In genomic region chr8:105350186-105350585, GRCm38 (mm10) we compare ENCODE assay signal across 10 mouse cellular contexts. TPM values are rescaled to one million over a fixed set of nuclear protein-coding genes. Genes with fewer than 3 reads are reported as not detected.
A peak's percentile ranks its signal among the peaks of the same experiment; 100 is the strongest.
DNase-seq lines count a peak whose midpoint lies in the region; ATAC-seq and TF ChIP-seq lines count a peak whose summit lies in the region.
"Had no signal": no experiment of that assay in that cellular context is flagged by ENCODE, and none has a peak within 500 bp of the region (broad histone marks: within the 10 kb centered on the region; RNA-seq: fewer than 3 reads in every experiment).

No protein-coding gene starts in this region.

- H3K27me3 ChIP-seq in heart, postnatal 0 days (ENCODE audit: control insufficient read depth, insufficient read depth, low read length): no peaks in the 10 kb centered on the region
- H3K27me3 ChIP-seq in heart, adult 2 months (ENCODE audit: control insufficient read depth, insufficient read depth, low read length): peaks cover 1% of the 10 kb centered on the region; the same call in 1 of the 2 replicates
- no peaks in the 10 kb centered on the region for H3K27me3 ChIP-seq in embryonic facial prominence, embryonic 15.5 days
- H3K27me3 ChIP-seq in limb, embryonic 12.5 days: no peaks in the 10 kb centered on the region; the same call in 1 of the 2 replicates

- no peak for ATAC-seq in heart, postnatal 0 days (ENCODE audit: insufficient read depth, low read depth)
- no peak for ATAC-seq in embryonic facial prominence, embryonic 15.5 days (ENCODE audit: insufficient number of reproducible peaks, low FRiP score, low TSS enrichment, low read depth)
- ATAC-seq in limb, embryonic 12.5 days (ENCODE audit: insufficient number of reproducible peaks, insufficient read depth, low FRiP score, low TSS enrichment, low read depth): no peak

- no peak overlapping the region for H3K4me3 ChIP-seq in heart, postnatal 0 days (ENCODE audit: low read depth, low read length)
- no peak overlapping the region for H3K4me3 ChIP-seq in heart, adult 2 months
- H3K4me3 ChIP-seq in embryonic facial prominence, embryonic 15.5 days (replicated peaks): peak overlapping the region; percentile 70
- peak overlapping the region; percentile 75 for H3K4me3 ChIP-seq in limb, embryonic 12.5 days (replicated peaks)
- H3K4me3 ChIP-seq in gastrocnemius, adult 2 months: no peak overlapping the region

- DNase-seq in heart, postnatal 0 days (ENCODE audit: low spot score): no peak
- DNase-seq in heart, adult 2 months: no peak
- DNase-seq in NIH3T3 (ENCODE audit: low read depth): peak; percentile 39
- no peak for DNase-seq in thymus, postnatal 4 days
- no peak for DNase-seq in gastrocnemius, adult 2 months
- no peak for DNase-seq in thymus, adult 18-20 months
- DNase-seq: kidney, adult 2 months had no signal

- TF ChIP-seq POLR2A in heart, adult 2 months (IDR thresholded peaks at IDR 0.05; ENCODE audit: insufficient read depth, low read depth, low read length): no peak

- intact Hi-C loops in heart, adult 2 months (cut with DNase I): no loop called here
- intact Hi-C loops in gastrocnemius, adult 2 months (cut with DNase I): no loop called here

- no peak overlapping the region for H3K27ac ChIP-seq in heart, postnatal 0 days (ENCODE audit: low read depth)
- no peak overlapping the region for H3K27ac ChIP-seq in heart, adult 2 months
- no peak overlapping the region for H3K27ac ChIP-seq in embryonic facial prominence, embryonic 15.5 days (replicated peaks)
- no peak overlapping the region for H3K27ac ChIP-seq in limb, embryonic 12.5 days
- H3K27ac ChIP-seq in gastrocnemius, adult 2 months: no peak overlapping the region
- H3K27ac ChIP-seq: macrophage had no signal

- peaks cover 28% of the 10 kb centered on the region for H3K4me1 ChIP-seq in heart, postnatal 0 days (ENCODE audit: control insufficient read depth, insufficient read depth)
- H3K4me1 ChIP-seq in heart, adult 2 months (ENCODE audit: control insufficient read depth, insufficient read depth, low read length): peaks cover 11% of the 10 kb centered on the region
- H3K4me1 ChIP-seq in embryonic facial prominence, embryonic 15.5 days: peaks cover 46% of the 10 kb centered on the region
- peaks cover 45% of the 10 kb centered on the region for H3K4me1 ChIP-seq in limb, embryonic 12.5 days (replicated peaks)

- peak overlapping the region; percentile 95 for H3K4me2 ChIP-seq in heart, postnatal 0 days (ENCODE audit: low read depth, low read length)
- H3K4me2 ChIP-seq in embryonic facial prominence, embryonic 15.5 days (replicated peaks): peak overlapping the region; percentile 98
- H3K4me2 ChIP-seq in limb, embryonic 12.5 days: peak overlapping the region; percentile 94

- no peaks in the 10 kb centered on the region for H3K79me2 ChIP-seq in heart, adult 2 months (replicated peaks; ENCODE audit: control insufficient read depth, insufficient read depth, low read length)

- no peak for TF ChIP-seq CTCF in heart, postnatal 0 days (IDR thresholded peaks at IDR 0.05; ENCODE audit: low read depth)
- no peak for TF ChIP-seq CTCF in heart, adult 2 months (IDR thresholded peaks at IDR 0.05)
- TF ChIP-seq CTCF in gastrocnemius, adult 2 months (IDR thresholded peaks at IDR 0.05): no peak

- H3K9ac ChIP-seq in heart, postnatal 0 days (replicated peaks; ENCODE audit: low read depth, low read length): no peak overlapping the region
- no peak overlapping the region for H3K9ac ChIP-seq in heart, adult 2 months (ENCODE audit: low read depth, low read length)
- no peak overlapping the region for H3K9ac ChIP-seq in embryonic facial prominence, embryonic 15.5 days
- H3K9ac ChIP-seq in limb, embryonic 12.5 days (replicated peaks): no peak overlapping the region; the same call in 1 of the 2 replicates

- 21% methylated on average over 7 of the region's 7 CpGs for WGBS in heart, postnatal 0 days
- 59% methylated on average over 7 of the region's 7 CpGs for WGBS in heart, adult 2 months
- WGBS in embryonic facial prominence, embryonic 15.5 days: 32% methylated on average over 7 of the region's 7 CpGs
- 35% methylated on average over 7 of the region's 7 CpGs for WGBS in limb, embryonic 12.5 days

- no peaks in the 10 kb centered on the region for H3K9me3 ChIP-seq in heart, postnatal 0 days (replicated peaks; ENCODE audit: control insufficient read depth, low read length)
- H3K9me3 ChIP-seq in embryonic facial prominence, embryonic 15.5 days (replicated peaks): no peaks in the 10 kb centered on the region
- no peaks in the 10 kb centered on the region for H3K9me3 ChIP-seq in limb, embryonic 12.5 days

- H3K36me3 ChIP-seq in heart, postnatal 0 days (replicated peaks; ENCODE audit: control insufficient read depth, insufficient read depth, low read length): no peaks in the 10 kb centered on the region
- no peaks in the 10 kb centered on the region; the same call in none of the 2 replicates for H3K36me3 ChIP-seq in heart, adult 2 months (ENCODE audit: control insufficient read depth, insufficient read depth, low read length)
- H3K36me3 ChIP-seq in embryonic facial prominence, embryonic 15.5 days: no peaks in the 10 kb centered on the region
- 0 out of 2 replicates have a peak, but pooled peaks cover 11% of the 10 kb centered on the region for H3K36me3 ChIP-seq in limb, embryonic 12.5 days

- TF ChIP-seq EP300 in heart, postnatal 0 days (IDR thresholded peaks at IDR 0.05; ENCODE audit: low read depth): no peak
- TF ChIP-seq EP300 in heart, adult 2 months (IDR thresholded peaks at IDR 0.05; ENCODE audit: insufficient read depth, low read depth, low read length): no peak

RNA-seq across cellular contexts. Expression of gene Slc9a5, which starts 1.5 kb away (rescaled TPM):
- total RNA-seq in heart, postnatal 0 days (2014; rRNA removed; ENCODE audit: low replicate concordance): 1.2 and 3.9 TPM in 2 replicates
- polyA plus RNA-seq in heart, postnatal 0 days (2015; fragmentation: Nextera tagmentation; extraction: Ambion mirVana): 0.27 and 0.41 TPM in 2 replicates
- total RNA-seq in heart, adult 2 months (2021): under 1 TPM; 0.36 to 0.37 TPM
- polyA plus RNA-seq in heart, adult 2 months (2012; rRNA removed): 1.7 and 2.1 TPM in 2 replicates
- polyA plus RNA-seq in embryonic facial prominence, embryonic 15.5 days (2015; fragmentation: Nextera tagmentation; extraction: Ambion mirVana): 2.6 and 3.4 TPM in 2 replicates
- 7.0 and 7.6 TPM in 2 replicates for polyA plus RNA-seq in limb, embryonic 12.5 days (2016; fragmentation: Nextera tagmentation; extraction: Ambion mirVana)
- total RNA-seq in gastrocnemius, adult 2 months (2021): under 1 TPM; 0.45 to 0.92 TPM

RNA-seq across cellular contexts. Expression of gene Fhod1, which starts 2.4 kb away (rescaled TPM):
- 6.4 and 6.9 TPM in 2 replicates for total RNA-seq in heart, postnatal 0 days (2014; rRNA removed; ENCODE audit: low replicate concordance)
- polyA plus RNA-seq in heart, postnatal 0 days (2015; fragmentation: Nextera tagmentation; extraction: Ambion mirVana): 0.70 and 0.72 TPM in 2 replicates
- 1 to 10 TPM; 4.4 to 6.9 TPM for total RNA-seq in heart, adult 2 months (2021)
- 14.2 and 17.3 TPM in 2 replicates for polyA plus RNA-seq in heart, adult 2 months (2012; rRNA removed)
- 2.0 and 2.6 TPM in 2 replicates for polyA plus RNA-seq in embryonic facial prominence, embryonic 15.5 days (2015; fragmentation: Nextera tagmentation; extraction: Ambion mirVana)
- 1.6 and 2.3 TPM in 2 replicates for polyA plus RNA-seq in limb, embryonic 12.5 days (2016; fragmentation: Nextera tagmentation; extraction: Ambion mirVana)
- total RNA-seq in gastrocnemius, adult 2 months (2021): 10 to 100 TPM; 17.5 to 23.4 TPM

RNA-seq across cellular contexts. Expression of gene Plekhg4, which starts 22.9 kb away (rescaled TPM):
- not detected in 2 replicates for total RNA-seq in heart, postnatal 0 days (2014; rRNA removed; ENCODE audit: low replicate concordance)
- 0.03 and 0.08 TPM in 2 replicates for polyA plus RNA-seq in heart, postnatal 0 days (2015; fragmentation: Nextera tagmentation; extraction: Ambion mirVana)
- total RNA-seq in heart, adult 2 months (2021): under 1 TPM in 1 of 2 experiments, not detected in 1; 0.10 TPM
- 0.20 and 0.29 TPM in 2 replicates for polyA plus RNA-seq in heart, adult 2 months (2012; rRNA removed)
- 0.25 and 0.45 TPM in 2 replicates for polyA plus RNA-seq in embryonic facial prominence, embryonic 15.5 days (2015; fragmentation: Nextera tagmentation; extraction: Ambion mirVana)
- 0.72 and 0.80 TPM in 2 replicates for polyA plus RNA-seq in limb, embryonic 12.5 days (2016; fragmentation: Nextera tagmentation; extraction: Ambion mirVana)
- not detected for total RNA-seq in gastrocnemius, adult 2 months (2021)
- polyA plus RNA-seq: macrophage had no signal

RNA-seq across cellular contexts. Expression of gene Tmem208, which starts 24.0 kb away (rescaled TPM):
- 69.3 and 81.0 TPM in 2 replicates for total RNA-seq in heart, postnatal 0 days (2014; rRNA removed; ENCODE audit: low replicate concordance)
- polyA plus RNA-seq in heart, postnatal 0 days (2015; fragmentation: Nextera tagmentation; extraction: Ambion mirVana): 66.2 and 68.9 TPM in 2 replicates
- total RNA-seq in heart, adult 2 months (2021): 10 to 100 TPM; 24.1 to 26.6 TPM
- polyA plus RNA-seq in heart, adult 2 months (2012; rRNA removed): 43.6 and 51.9 TPM in 2 replicates
- polyA plus RNA-seq in embryonic facial prominence, embryonic 15.5 days (2015; fragmentation: Nextera tagmentation; extraction: Ambion mirVana): 131 TPM in 2 replicates
- 95.6 and 109 TPM in 2 replicates for polyA plus RNA-seq in limb, embryonic 12.5 days (2016; fragmentation: Nextera tagmentation; extraction: Ambion mirVana)
- total RNA-seq in gastrocnemius, adult 2 months (2021): 10 to 100 TPM; 20.1 to 24.6 TPM

RNA-seq across cellular contexts. Expression of gene Lrrc29, which starts 24.1 kb away (rescaled TPM):
- total RNA-seq in heart, postnatal 0 days (2014; rRNA removed; ENCODE audit: low replicate concordance): 4.0 and 5.8 TPM in 2 replicates
- 1.1 and 1.5 TPM in 2 replicates for polyA plus RNA-seq in heart, postnatal 0 days (2015; fragmentation: Nextera tagmentation; extraction: Ambion mirVana)
- 1 to 10 TPM in 1 of 2 experiments, under 1 TPM in 1; 0.93 to 1.1 TPM for total RNA-seq in heart, adult 2 months (2021)
- 1.6 and 2.2 TPM in 2 replicates for polyA plus RNA-seq in heart, adult 2 months (2012; rRNA removed)
- polyA plus RNA-seq in embryonic facial prominence, embryonic 15.5 days (2015; fragmentation: Nextera tagmentation; extraction: Ambion mirVana): 1.6 and 2.0 TPM in 2 replicates
- polyA plus RNA-seq in limb, embryonic 12.5 days (2016; fragmentation: Nextera tagmentation; extraction: Ambion mirVana): 1.5 TPM in 2 replicates
- 1 to 10 TPM in 1 of 2 experiments, under 1 TPM in 1; 0.99 to 1.3 TPM for total RNA-seq in gastrocnemius, adult 2 months (2021)

Comparison
In these comparisons a context has a peak if more than half of its experiments do, and no peak if none do; other contexts are left out.
1. H3K4me3 ChIP-seq: peak in embryonic facial prominence, embryonic 15.5 days (single experiment) and limb, embryonic 12.5 days (single experiment); none in heart, postnatal 0 days (single experiment), heart, adult 2 months (single experiment) and gastrocnemius, adult 2 months (single experiment).
2. Peak in every context shown above with its lines, with median percentiles within 50 percentile points of each other: H3K4me2 ChIP-seq.